Mouse (Mus musculus): ENCODE results near the gene Vash2.

DNA sequence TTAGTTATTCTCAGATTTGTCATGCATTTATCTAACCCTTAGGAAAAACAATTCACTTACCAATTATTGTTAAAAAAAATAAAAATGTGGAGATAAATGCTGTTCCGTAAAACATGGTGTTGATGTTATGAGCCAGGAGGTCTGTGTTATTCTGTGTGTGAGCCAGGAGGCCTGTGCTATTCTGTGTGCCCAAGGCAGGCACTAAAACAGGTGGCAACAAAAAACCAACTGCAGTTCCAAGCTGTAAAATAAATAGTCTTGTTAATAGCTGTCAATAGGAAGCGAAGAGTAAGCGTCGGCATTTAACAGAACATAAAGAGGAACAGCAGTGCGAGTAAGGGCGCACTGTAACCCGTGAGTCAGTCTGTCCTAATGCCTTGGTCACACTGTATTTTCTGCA is 41.9 kb upstream of the Vash2 start:
- no peak for TF ChIP-seq CTCF (IDR thresholded peaks at IDR 0.05; ENCODE audit: insufficient read depth, low read depth, low read length)
- TF ChIP-seq POLR2A (IDR thresholded peaks at IDR 0.05; ENCODE audit: insufficient read depth, low read depth, low read length): no peak
